Mouse (Mus musculus) v-Abl transformed pro-B cells (cell line): ENCODE measurements at regions not wholly inside any gene's neighbourhood (a gene's known extent, or its start where the extent isn't known, plus 50 kb on each side); places are given as distances from the start of the nearest gene placed in this dataset.

Experiments
- in situ Hi-C, 2 experiments: fragments of 400-800 bp; cut with MboI; formaldehyde crosslinking; loops; one replicate each; pipeline ENCODE4 v1.15.1; 2025; ENCODE audit not compliant: unreplicated experiment in 2 of 2

DNA sequence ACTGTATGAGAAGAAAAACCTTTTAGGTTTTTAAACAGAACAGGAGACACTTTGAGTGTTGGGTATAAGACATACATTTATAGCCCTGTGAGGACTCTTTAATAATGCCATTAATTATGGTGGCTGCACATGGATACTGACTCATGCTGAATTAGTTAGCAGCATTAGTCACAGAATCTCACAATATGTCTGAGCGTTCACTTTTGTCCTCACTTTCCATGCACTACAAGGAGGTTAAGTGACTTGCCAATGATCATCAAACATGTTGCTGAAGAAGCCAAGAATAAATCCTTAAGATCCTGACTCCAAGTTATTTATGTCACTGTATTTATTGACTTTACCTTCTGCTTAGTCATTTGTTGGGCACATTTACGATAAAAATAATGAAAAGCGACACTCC, 105.6 kb upstream of the Atxn7l3b start:
- in situ Hi-C loops = no loop called here

DNA sequence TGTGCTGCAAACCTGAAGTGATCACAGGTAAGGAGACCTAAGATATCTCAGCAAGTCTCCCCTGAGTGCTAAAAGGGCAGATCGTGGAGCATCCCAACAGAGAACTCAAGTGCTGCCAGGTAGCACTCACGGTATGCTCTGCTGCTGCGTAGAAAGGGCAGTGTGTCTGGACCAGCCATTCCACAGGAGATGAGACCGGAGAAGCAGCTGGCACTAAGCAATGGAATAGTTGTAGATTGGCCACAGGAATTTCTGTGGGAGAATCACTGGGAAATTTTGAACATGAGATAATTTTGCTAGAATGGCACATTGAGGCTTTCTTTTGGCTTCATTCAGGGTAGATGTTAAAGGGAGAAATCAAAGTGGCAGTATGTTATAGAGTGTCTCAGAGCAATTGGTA, 104.1 kb upstream of the Atxn7l3b start:
- in situ Hi-C loops = no loop called here

DNA sequence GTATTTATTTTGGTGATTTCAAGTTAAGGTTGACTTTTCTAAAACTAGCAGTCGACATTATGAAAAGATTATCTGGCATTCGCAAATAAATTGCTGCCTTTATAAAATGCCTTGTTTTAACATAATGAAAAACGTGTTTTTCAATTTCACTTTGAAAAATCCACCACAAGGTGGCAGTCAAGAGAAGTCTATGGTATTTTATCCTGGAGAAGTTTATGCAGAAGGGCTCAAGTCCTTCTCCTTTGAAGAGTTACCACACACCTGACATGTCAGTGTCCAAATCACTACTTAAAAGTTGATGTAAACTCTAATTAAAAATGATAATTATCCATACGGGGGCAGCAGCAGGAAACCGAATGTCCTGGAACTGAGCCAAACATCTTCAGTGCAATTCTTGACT, 98.5 kb upstream of the Atxn7l3b start:
- in situ Hi-C loops = loop anchor here in 1 of 2 experiments (10.0 kb wide), 1 partner anchor 172 kb away; no protein-coding TSS in a partner anchor

DNA sequence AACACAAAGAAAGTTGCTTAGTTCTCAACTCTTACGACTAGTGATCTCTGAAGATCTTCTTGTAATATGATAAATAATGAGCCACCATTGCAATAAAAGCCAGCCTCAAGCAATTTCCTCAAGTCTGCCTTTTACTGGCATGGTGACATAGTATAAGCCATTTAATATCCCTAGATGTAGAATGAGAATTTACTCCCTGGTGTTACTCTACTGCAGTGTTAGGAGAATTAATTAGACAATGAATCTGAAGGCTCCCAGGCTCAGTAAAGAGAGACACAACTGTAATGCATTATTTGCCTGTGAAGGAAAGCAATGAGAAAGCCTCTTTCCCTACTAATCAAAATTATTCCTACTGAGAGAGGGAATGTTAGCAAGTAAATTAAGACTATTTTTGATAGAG, 95.8 kb upstream of the Atxn7l3b start:
- in situ Hi-C loops = loop anchor here in 1 of 2 experiments (10.0 kb wide), 1 partner anchor 170 kb away; no protein-coding TSS in a partner anchor

DNA sequence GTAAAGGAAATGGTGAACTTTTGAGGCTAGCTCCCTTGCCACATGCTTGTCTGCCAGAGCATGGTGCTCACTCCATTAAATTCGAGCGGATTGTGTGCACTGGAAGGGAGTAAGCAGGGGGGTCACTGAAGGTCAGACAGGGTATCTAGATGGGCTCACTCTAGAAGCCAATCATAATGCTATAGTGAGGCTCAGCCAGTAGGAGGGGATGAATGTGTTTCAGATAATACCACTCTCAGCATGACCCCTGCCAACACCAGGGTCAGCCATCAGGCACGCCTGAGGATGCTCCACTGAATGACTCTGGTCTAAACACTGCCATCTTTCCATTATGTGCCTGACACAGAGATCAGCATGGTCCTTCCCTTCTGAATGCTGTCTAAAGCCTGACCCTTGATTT, 80.3 kb upstream of the Atxn7l3b start:
- in situ Hi-C loops = no loop called here

DNA sequence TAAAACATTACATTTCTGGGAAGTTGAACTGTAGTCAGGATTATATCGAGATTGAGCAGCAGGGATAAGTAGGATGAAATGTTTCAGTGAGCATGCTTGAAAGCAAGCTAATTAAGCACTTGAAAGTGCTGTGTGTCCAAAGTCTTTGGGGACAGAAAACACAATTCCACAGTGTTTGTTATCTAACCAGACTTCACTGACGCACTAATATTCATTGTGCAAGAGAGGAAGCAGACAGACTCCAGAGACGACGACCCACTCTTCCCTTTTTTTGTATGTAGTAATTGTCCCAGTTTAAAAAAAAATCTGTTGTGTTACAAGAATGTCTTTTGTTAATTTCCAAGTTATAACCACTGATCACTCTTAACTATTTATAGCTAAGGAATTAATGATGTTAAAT, 61.9 kb upstream of the Atxn7l3b start:
- in situ Hi-C loops = no loop called here

DNA sequence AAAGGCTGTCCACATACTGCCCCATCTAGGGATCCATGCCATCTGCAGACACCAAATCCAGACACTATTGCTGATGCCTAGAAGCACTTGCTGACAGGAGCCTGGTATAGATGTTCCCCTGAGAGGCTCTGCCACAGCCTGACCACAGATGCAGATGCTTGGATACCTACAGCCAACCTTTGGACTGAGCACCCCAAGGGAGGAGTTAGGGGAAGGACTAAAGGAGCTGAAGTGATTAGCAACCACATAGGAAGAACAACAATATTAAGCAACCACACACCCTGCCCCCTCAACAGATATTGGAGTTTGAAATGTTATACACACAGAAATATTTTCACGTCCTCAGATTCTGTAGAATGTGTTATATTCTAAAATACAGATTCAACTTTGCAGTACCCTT, 53.9 kb upstream of the Atxn7l3b start:
- in situ Hi-C loops = no loop called here
